In the genomic region with DNA sequence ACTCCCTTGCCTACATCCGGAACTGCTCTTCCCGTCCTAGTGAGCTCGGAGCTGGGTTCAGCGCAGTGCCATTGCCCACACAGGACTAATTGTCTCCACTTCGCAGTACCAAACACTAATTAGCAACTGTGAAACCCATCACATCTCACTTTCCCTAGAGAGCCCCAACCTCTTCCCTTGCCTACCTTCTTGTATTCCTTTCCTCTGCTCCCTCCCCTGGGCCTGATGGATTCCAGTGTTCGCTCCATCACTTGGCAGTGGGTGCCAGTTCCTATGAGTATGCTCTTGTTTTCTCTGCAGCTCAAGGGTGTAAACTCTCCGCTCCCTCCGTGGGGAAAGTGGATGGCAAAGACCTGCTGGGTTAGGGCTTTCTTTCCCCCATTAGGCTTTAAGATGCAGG, we compare ENCODE assay signal across 27 mouse cellular contexts. TPM values are rescaled to one million over a fixed set of nuclear protein-coding genes. Genes with fewer than 3 reads are reported as not detected.
DNase-seq lines count a peak whose midpoint lies in the region; ATAC-seq and TF ChIP-seq lines count a peak whose summit lies in the region.
"Had no signal": no experiment of that assay in that cellular context is flagged by ENCODE, and none has a peak within 500 bp of the region (broad histone marks: within the 10 kb centered on the region; RNA-seq: fewer than 3 reads in every experiment).

No protein-coding gene starts in this region.

- H3K36me3 ChIP-seq in heart, adult 2 months (ENCODE audit: control insufficient read depth, insufficient read depth, low read length): peaks cover 2% of the 10 kb centered on the region; the same call in 1 of the 2 replicates
- no peaks in the 10 kb centered on the region for H3K36me3 ChIP-seq in hindbrain, postnatal 0 days (ENCODE audit: insufficient read depth, low read length)
- H3K36me3 ChIP-seq in hindbrain, embryonic 14.5 days (replicated peaks; ENCODE audit: control insufficient read depth, insufficient read depth): no peaks in the 10 kb centered on the region
- H3K36me3 ChIP-seq in macrophage (ENCODE audit: inconsistent target): no peaks in the 10 kb centered on the region
- H3K36me3 ChIP-seq: embryonic facial prominence, embryonic 13.5 days; G1E; limb, embryonic 10.5 days; liver, embryonic 15.5 days; midbrain, embryonic 12.5 days; neural tube, embryonic 12.5 days had no signal

- H3K27me3 ChIP-seq in heart, adult 2 months (ENCODE audit: control insufficient read depth, insufficient read depth, low read length): no peaks in the 10 kb centered on the region
- no peaks in the 10 kb centered on the region for H3K27me3 ChIP-seq in hindbrain, postnatal 0 days (ENCODE audit: insufficient read depth, low read length)
- H3K27me3 ChIP-seq in hindbrain, embryonic 14.5 days (ENCODE audit: control insufficient read depth, insufficient read depth, low read length): no peaks in the 10 kb centered on the region
- H3K27me3 ChIP-seq: neural tube, embryonic 12.5 days; Patski had no signal

- no peak overlapping the region for H3K4me3 ChIP-seq in heart, adult 2 months
- H3K4me3 ChIP-seq in hindbrain, postnatal 0 days (ENCODE audit: low read length): no peak overlapping the region
- no peak overlapping the region for H3K4me3 ChIP-seq in hindbrain, embryonic 14.5 days (replicated peaks; ENCODE audit: low read length)
- H3K4me3 ChIP-seq in bone marrow macrophage, adult 2 months (ENCODE audit: insufficient read depth, low read length): no peak overlapping the region
- no peak overlapping the region for H3K4me3 ChIP-seq in macrophage (ENCODE audit: inconsistent target)
- H3K4me3 ChIP-seq: embryonic facial prominence, embryonic 13.5 days; limb, embryonic 10.5 days; liver, embryonic 15.5 days; midbrain, embryonic 12.5 days; neural tube, embryonic 12.5 days had no signal

- TF ChIP-seq POLR2A in heart, adult 2 months (IDR thresholded peaks at IDR 0.05; ENCODE audit: insufficient read depth, low read depth, low read length): no peak
- TF ChIP-seq POLR2A in bone marrow macrophage, adult 2 months (IDR thresholded peaks at IDR 0.05; ENCODE audit: borderline replicate concordance, low read depth, low read length): no peak

- intact Hi-C loops in heart, adult 2 months (cut with DNase I): no loop called here
- intact Hi-C loops in heart, postnatal 14 days (cut with DNase I): no loop called here

- no peak for TF ChIP-seq CTCF in heart, adult 2 months (IDR thresholded peaks at IDR 0.05)
- TF ChIP-seq CTCF in hindbrain, postnatal 0 days (IDR thresholded peaks at IDR 0.05; ENCODE audit: low read depth): no peak
- no peak for TF ChIP-seq CTCF in bone marrow macrophage, adult 2 months (IDR thresholded peaks at IDR 0.05; ENCODE audit: low read depth, low read length)

- no peak overlapping the region for H3K4me2 ChIP-seq in hindbrain, postnatal 0 days (ENCODE audit: low read depth, low read length)
- H3K4me2 ChIP-seq in hindbrain, embryonic 14.5 days (replicated peaks): no peak overlapping the region
- H3K4me2 ChIP-seq: embryonic facial prominence, embryonic 13.5 days; liver, embryonic 15.5 days; midbrain, embryonic 12.5 days; neural tube, embryonic 12.5 days had no signal

- H3K9me3 ChIP-seq in hindbrain, postnatal 0 days (ENCODE audit: low read length): no peaks in the 10 kb centered on the region
- no peaks in the 10 kb centered on the region for H3K9me3 ChIP-seq in hindbrain, embryonic 14.5 days (ENCODE audit: control insufficient read depth, low read length)
- H3K9me3 ChIP-seq: embryonic facial prominence, embryonic 13.5 days; G1E; limb, embryonic 10.5 days; liver, embryonic 15.5 days; midbrain, embryonic 12.5 days; neural tube, embryonic 12.5 days had no signal

- H3K27ac ChIP-seq in heart, adult 2 months: peak overlapping the region; percentile 93
- H3K27ac ChIP-seq in hindbrain, postnatal 0 days: no peak overlapping the region
- H3K27ac ChIP-seq in hindbrain, embryonic 14.5 days: no peak overlapping the region
- H3K27ac ChIP-seq in bone marrow macrophage, adult 2 months (ENCODE audit: insufficient read depth, low read depth, low read length): peak overlapping the region; percentile 100
- H3K27ac ChIP-seq in macrophage: peak overlapping the region; percentile 97
- H3K27ac ChIP-seq: embryonic facial prominence, embryonic 13.5 days; limb, embryonic 10.5 days; liver, embryonic 15.5 days; midbrain, embryonic 12.5 days; neural tube, embryonic 12.5 days had no signal

- 63% methylated on average over 8 of the region's 8 CpGs for WGBS in heart, adult 2 months
- 71% methylated on average over 8 of the region's 8 CpGs for WGBS in hindbrain, postnatal 0 days
- 67% methylated on average over 8 of the region's 8 CpGs for WGBS in hindbrain, embryonic 14.5 days
- WGBS in macrophage (ENCODE audit: missing documents): 97% methylated on average over 8 of the region's 8 CpGs

- H3K4me1 ChIP-seq in heart, adult 2 months (ENCODE audit: control insufficient read depth, insufficient read depth, low read length): peaks cover 25% of the 10 kb centered on the region
- H3K4me1 ChIP-seq in hindbrain, postnatal 0 days (ENCODE audit: insufficient read depth, low read length): peaks cover 6% of the 10 kb centered on the region; the same call in 1 of the 2 replicates
- H3K4me1 ChIP-seq in hindbrain, embryonic 14.5 days (replicated peaks; ENCODE audit: control insufficient read depth, insufficient read depth, low read length): peaks cover 19% of the 10 kb centered on the region
- H3K4me1 ChIP-seq in bone marrow macrophage, adult 2 months (ENCODE audit: control insufficient read depth, insufficient read depth, low read length): peaks cover 57% of the 10 kb centered on the region

- H3K9ac ChIP-seq in heart, adult 2 months (ENCODE audit: low read depth, low read length): no peak overlapping the region
- no peak overlapping the region for H3K9ac ChIP-seq in hindbrain, postnatal 0 days (replicated peaks; ENCODE audit: low read length)
- no peak overlapping the region for H3K9ac ChIP-seq in hindbrain, embryonic 14.5 days
- H3K9ac ChIP-seq: embryonic facial prominence, embryonic 13.5 days; liver, embryonic 15.5 days; midbrain, embryonic 12.5 days; neural tube, embryonic 12.5 days had no signal

- TF ChIP-seq EP300 in heart, adult 2 months (IDR thresholded peaks at IDR 0.05; ENCODE audit: insufficient read depth, low read depth, low read length): no peak

- H3K79me2 ChIP-seq in heart, adult 2 months (replicated peaks; ENCODE audit: control insufficient read depth, insufficient read depth, low read length): peaks cover 2% of the 10 kb centered on the region; the same call in 1 of the 2 replicates
- H3K79me2 ChIP-seq in macrophage (ENCODE audit: inconsistent target): peaks cover 70% of the 10 kb centered on the region

- no peak for DNase-seq in heart, adult 2 months
- no peak for DNase-seq in heart, postnatal 14 days
- DNase-seq in hindbrain, postnatal 0 days (ENCODE audit: low spot score): no peak
- no peak for DNase-seq in hindbrain, embryonic 14.5 days (ENCODE audit: low spot score)
- DNase-seq in lung, adult 18-20 months: no peak
- no peak for DNase-seq in lung, postnatal 36 days
- DNase-seq: cerebellum, adult 18-20 months; cerebellum, postnatal 14 days; gastrocnemius, postnatal 10 days; kidney, adult 2 months; kidney, postnatal 10 days; liver; thymus, adult 18-20 months; thymus, postnatal 36 days had no signal

- 0 out of 2 replicates have a peak, but pooled peaks have one; percentile 33 for ATAC-seq in hindbrain, postnatal 0 days
- ATAC-seq in hindbrain, embryonic 14.5 days (ENCODE audit: low FRiP score): no peak
- ATAC-seq: forebrain, embryonic 14.5 days; Patski had no signal

RNA-seq across cellular contexts. Expression of a gene that starts 10.4 kb away (rescaled TPM):
- 100 to 1,000 TPM; 255 to 283 TPM for total RNA-seq in heart, adult 2 months (2021)
- 165 and 190 TPM in 2 replicates for polyA plus RNA-seq in heart, adult 2 months (2012; rRNA removed)
- 100 to 1,000 TPM; 180 to 188 TPM for total RNA-seq in heart, postnatal 14 days (2021)
- total RNA-seq in hindbrain, postnatal 0 days (2014; rRNA removed): 19.4 and 23.5 TPM in 2 replicates
- 53.6 and 65.6 TPM in 2 replicates for polyA plus RNA-seq in hindbrain, postnatal 0 days (2015; fragmentation: Nextera tagmentation; extraction: Ambion mirVana)
- polyA plus RNA-seq in hindbrain, embryonic 14.5 days (2014; fragmentation: Nextera tagmentation; extraction: Ambion mirVana): 37.2 and 55.1 TPM in 2 replicates
- 120 and 145 TPM in 2 replicates for polyA plus RNA-seq in bone marrow macrophage, adult 2 months (2012; ENCODE audit: insufficient read depth, insufficient read length, missing spikeins)
- total RNA-seq in macrophage (2018; cell fraction: chromatin; rRNA removed): 1 to 10 TPM in 5 of 26 experiments, under 1 TPM in 9, not detected in 12; 0.50 to 5.0 (median 0.83) TPM
- 10 to 100 TPM in 22 of 26 experiments, 1 to 10 TPM in 4; 8.0 to 69.3 (median 26.9) TPM for total RNA-seq in macrophage (2018; cell fraction: cytosol; rRNA removed)
- total RNA-seq in macrophage (2018; cell fraction: nucleus; rRNA removed): 10 to 100 TPM in 3 of 26 experiments, 1 to 10 TPM in 23; 1.0 to 16.8 (median 4.3) TPM
- polyA plus RNA-seq in macrophage (2018): 46.6 to 83.8 TPM (median 63.3 TPM) in 3 replicates
- polyA plus RNA-seq: G1E had no signal

RNA-seq across cellular contexts. Expression of a gene that starts 28.1 kb away (rescaled TPM):
- not detected for total RNA-seq in heart, adult 2 months (2021)
- 0.12 TPM in 1 of 2 replicates, not detected in the other for polyA plus RNA-seq in heart, adult 2 months (2012; rRNA removed)
- under 1 TPM in 1 of 2 experiments, not detected in 1; 0.14 TPM for total RNA-seq in heart, postnatal 14 days (2021)
- total RNA-seq in hindbrain, postnatal 0 days (2014; rRNA removed): not detected in 2 replicates
- polyA plus RNA-seq in hindbrain, postnatal 0 days (2015; fragmentation: Nextera tagmentation; extraction: Ambion mirVana): 0.40 and 0.43 TPM in 2 replicates
- polyA plus RNA-seq in hindbrain, embryonic 14.5 days (2014; fragmentation: Nextera tagmentation; extraction: Ambion mirVana): 0.21 and 0.50 TPM in 2 replicates
- polyA plus RNA-seq in bone marrow macrophage, adult 2 months (2012; ENCODE audit: insufficient read depth, insufficient read length, missing spikeins): not detected in 2 replicates
- total RNA-seq in macrophage (2018; cell fraction: chromatin; rRNA removed): under 1 TPM in 4 of 26 experiments, not detected in 22; 0.19 to 0.37 (median 0.26) TPM
- total RNA-seq in macrophage (2018; cell fraction: cytosol; rRNA removed): under 1 TPM in 3 of 26 experiments, not detected in 23; 0.03 to 0.10 (median 0.05) TPM
- total RNA-seq in macrophage (2018; cell fraction: nucleus; rRNA removed): under 1 TPM in 5 of 26 experiments, not detected in 21; 0.22 to 0.44 (median 0.34) TPM
- 0.13 TPM in 1 of 3 replicates, not detected in the others for polyA plus RNA-seq in macrophage (2018)
- total RNA-seq: adrenal gland, adult 18-20 months; gastrocnemius, postnatal 10 days had no signal
- polyA plus RNA-seq: G1E had no signal

RNA-seq across cellular contexts. Expression of a gene that starts 35.1 kb away (rescaled TPM):
- total RNA-seq in heart, adult 2 months (2021): under 1 TPM in 1 of 2 experiments, not detected in 1; 0.39 TPM
- 3.2 and 8.0 TPM in 2 replicates for polyA plus RNA-seq in heart, adult 2 months (2012; rRNA removed)
- total RNA-seq in heart, postnatal 14 days (2021): 10 to 100 TPM in 1 of 2 experiments, not detected in 1; 18.9 TPM
- 4.8 and 5.5 TPM in 2 replicates for total RNA-seq in hindbrain, postnatal 0 days (2014; rRNA removed)
- 5.1 and 5.9 TPM in 2 replicates for polyA plus RNA-seq in hindbrain, postnatal 0 days (2015; fragmentation: Nextera tagmentation; extraction: Ambion mirVana)
- polyA plus RNA-seq in hindbrain, embryonic 14.5 days (2014; fragmentation: Nextera tagmentation; extraction: Ambion mirVana): 3.5 and 4.8 TPM in 2 replicates
- polyA plus RNA-seq in bone marrow macrophage, adult 2 months (2012; ENCODE audit: insufficient read depth, insufficient read length, missing spikeins): 2.0 TPM in 1 of 2 replicates, not detected in the other
- not detected for total RNA-seq in macrophage (2018; cell fraction: chromatin; rRNA removed)
- total RNA-seq in macrophage (2018; cell fraction: cytosol; rRNA removed): under 1 TPM in 18 of 26 experiments, not detected in 8; 0.03 to 0.34 (median 0.10) TPM
- total RNA-seq in macrophage (2018; cell fraction: nucleus; rRNA removed): not detected
- polyA plus RNA-seq in macrophage (2018): 0.25 TPM in 1 of 3 replicates, not detected in the others
- total RNA-seq: G1E; layer of hippocampus, adult 18-20 months; layer of hippocampus, postnatal 14 days had no signal
- polyA plus RNA-seq: G1E; liver, embryonic 15.5 days had no signal

RNA-seq across cellular contexts. Expression of a gene that starts 35.3 kb away (rescaled TPM):
- total RNA-seq in heart, adult 2 months (2021): 1,000 to 10,000 TPM; 1,087 to 1,288 TPM
- 1,025 and 1,670 TPM in 2 replicates for polyA plus RNA-seq in heart, adult 2 months (2012; rRNA removed)
- total RNA-seq in heart, postnatal 14 days (2021): 1,000 to 10,000 TPM; 1,008 to 1,038 TPM
- total RNA-seq in hindbrain, postnatal 0 days (2014; rRNA removed): 227 and 243 TPM in 2 replicates
- 309 and 320 TPM in 2 replicates for polyA plus RNA-seq in hindbrain, postnatal 0 days (2015; fragmentation: Nextera tagmentation; extraction: Ambion mirVana)
- 311 and 314 TPM in 2 replicates for polyA plus RNA-seq in hindbrain, embryonic 14.5 days (2014; fragmentation: Nextera tagmentation; extraction: Ambion mirVana)
- polyA plus RNA-seq in bone marrow macrophage, adult 2 months (2012; ENCODE audit: insufficient read depth, insufficient read length, missing spikeins): 205 and 226 TPM in 2 replicates
- total RNA-seq in macrophage (2018; cell fraction: chromatin; rRNA removed): 10 to 100 TPM in 13 of 26 experiments, 1 to 10 TPM in 13; 2.4 to 22.3 (median 9.5) TPM
- 100 to 1,000 TPM in 21 of 26 experiments, 10 to 100 TPM in 5; 89.9 to 124 (median 112) TPM for total RNA-seq in macrophage (2018; cell fraction: cytosol; rRNA removed)
- 10 to 100 TPM; 11.5 to 60.4 (median 34.4) TPM for total RNA-seq in macrophage (2018; cell fraction: nucleus; rRNA removed)
- 81.5 to 101 TPM (median 100 TPM) in 3 replicates for polyA plus RNA-seq in macrophage (2018)

RNA-seq across cellular contexts. Expression of a gene that starts 36.7 kb away (rescaled TPM):
- total RNA-seq in heart, adult 2 months (2021): 10 to 100 TPM; 79.8 to 81.6 TPM
- polyA plus RNA-seq in heart, adult 2 months (2012; rRNA removed): 63.9 and 83.2 TPM in 2 replicates
- 10 to 100 TPM; 86.2 to 92.8 TPM for total RNA-seq in heart, postnatal 14 days (2021)
- total RNA-seq in hindbrain, postnatal 0 days (2014; rRNA removed): 44.2 and 53.6 TPM in 2 replicates
- polyA plus RNA-seq in hindbrain, postnatal 0 days (2015; fragmentation: Nextera tagmentation; extraction: Ambion mirVana): 41.1 and 45.5 TPM in 2 replicates
- 41.2 and 47.0 TPM in 2 replicates for polyA plus RNA-seq in hindbrain, embryonic 14.5 days (2014; fragmentation: Nextera tagmentation; extraction: Ambion mirVana)
- polyA plus RNA-seq in bone marrow macrophage, adult 2 months (2012; ENCODE audit: insufficient read depth, insufficient read length, missing spikeins): 25.8 and 27.3 TPM in 2 replicates
- 10 to 100 TPM; 10.1 to 72.2 (median 32.8) TPM for total RNA-seq in macrophage (2018; cell fraction: chromatin; rRNA removed)
- 10 to 100 TPM; 14.6 to 28.8 (median 22.2) TPM for total RNA-seq in macrophage (2018; cell fraction: cytosol; rRNA removed)
- total RNA-seq in macrophage (2018; cell fraction: nucleus; rRNA removed): 10 to 100 TPM; 13.0 to 48.9 (median 29.2) TPM
- polyA plus RNA-seq in macrophage (2018): 13.6 to 38.3 TPM (median 28.2 TPM) in 3 replicates

Comparison
In these comparisons a context has a peak if more than half of its experiments do, and no peak if none do; other contexts are left out.
1. H3K27ac ChIP-seq: peak in heart, adult 2 months (single experiment), bone marrow macrophage, adult 2 months (single experiment) and macrophage (single experiment); none in hindbrain, postnatal 0 days (single experiment) and hindbrain, embryonic 14.5 days (single experiment).